Mouse (Mus musculus): Measurements from ENCODE around the gene Pgpep1l. TPM values are rescaled to one million over a fixed set of nuclear protein-coding genes. Genes with fewer than 3 reads are reported as not detected.
A peak's percentile ranks its signal among the peaks of the same experiment; 100 is the strongest.

Pgpep1l gene
- total and polyA plus RNA-seq, 2 experiments from 2014 or later, result 0.18 to 1.2 TPM

GRCm38 (mm10) chr7:68239220-68239827 is 24.7 kb downstream of the Pgpep1l start:
- TF ChIP-seq EP300 (IDR thresholded peaks at IDR 0.05; ENCODE audit: low read depth) (no peak), CTCF (IDR thresholded peaks at IDR 0.05; ENCODE audit: low read depth) (no peak)
- no peaks in the 10 kb centered on the region for H3K4me1 ChIP-seq (ENCODE audit: control insufficient read depth, insufficient read depth)
- no peak overlapping the region for H3K9ac ChIP-seq (replicated peaks; ENCODE audit: low read depth, low read length)
- DNase-seq (ENCODE audit: low spot score) (no peak), ATAC-seq (ENCODE audit: insufficient read depth, low read depth) (no peak)
- no peak overlapping the region for H3K4me2 ChIP-seq (ENCODE audit: low read depth, low read length)
- no peaks in the 10 kb centered on the region for H3K9me3 ChIP-seq (replicated peaks; ENCODE audit: control insufficient read depth, low read length)
- H3K27ac ChIP-seq (ENCODE audit: low read depth), result no peak overlapping the region
- WGBS, result 53% methylated on average over 11 of the region's 11 CpGs
- no peaks in the 10 kb centered on the region for H3K27me3 ChIP-seq (ENCODE audit: control insufficient read depth, insufficient read depth, low read length)
- no peaks in the 10 kb centered on the region for H3K36me3 ChIP-seq (replicated peaks; ENCODE audit: control insufficient read depth, insufficient read depth, low read length)
- no peak overlapping the region for H3K4me3 ChIP-seq (ENCODE audit: low read depth, low read length)

GRCm38 (mm10) chr7:68236817-68237216 is 27.2 kb downstream of the Pgpep1l start:
- ATAC-seq (ENCODE audit: insufficient read depth, low read depth) (no peak), DNase-seq (ENCODE audit: low spot score) (no peak)
- Histone ChIP-seq H3K4me3 (ENCODE audit: low read depth, low read length) (no peak overlapping the region), H3K4me2 (ENCODE audit: low read depth, low read length) (no peak overlapping the region), H3K9me3 (replicated peaks; ENCODE audit: control insufficient read depth, low read length) (no peaks in the 10 kb centered on the region), H3K9ac (replicated peaks; ENCODE audit: low read depth, low read length) (no peak overlapping the region), H3K36me3 (replicated peaks; ENCODE audit: control insufficient read depth, insufficient read depth, low read length) (no peaks in the 10 kb centered on the region), H3K4me1 (ENCODE audit: control insufficient read depth, insufficient read depth) (peaks cover 8% of the 10 kb centered on the region), H3K27me3 (ENCODE audit: control insufficient read depth, insufficient read depth, low read length) (no peaks in the 10 kb centered on the region), H3K27ac (ENCODE audit: low read depth) (no peak overlapping the region)
- WGBS, result 84% methylated on average over 8 of the region's 8 CpGs
- TF ChIP-seq CTCF (IDR thresholded peaks at IDR 0.05; ENCODE audit: low read depth) (no peak), EP300 (IDR thresholded peaks at IDR 0.05; ENCODE audit: low read depth) (no peak)

GRCm38 (mm10) chr7:68233619-68234223 is 30.3 kb downstream of the Pgpep1l start:
- peak overlapping the region; percentile 24; the same call in 1 of the 2 replicates for H3K4me2 ChIP-seq (ENCODE audit: low read depth, low read length)
- H3K9ac ChIP-seq (replicated peaks; ENCODE audit: low read depth, low read length), result no peak overlapping the region
- TF ChIP-seq CTCF (IDR thresholded peaks at IDR 0.05; ENCODE audit: low read depth) (no peak), EP300 (IDR thresholded peaks at IDR 0.05; ENCODE audit: low read depth) (peak; percentile 75; the same call in 1 of the 2 replicates)
- no peaks in the 10 kb centered on the region for H3K27me3 ChIP-seq (ENCODE audit: control insufficient read depth, insufficient read depth, low read length)
- H3K36me3 ChIP-seq (replicated peaks; ENCODE audit: control insufficient read depth, insufficient read depth, low read length), result peaks cover 22% of the 10 kb centered on the region
- H3K4me1 ChIP-seq (ENCODE audit: control insufficient read depth, insufficient read depth), result peaks cover 8% of the 10 kb centered on the region
- peak; percentile 70 for DNase-seq (ENCODE audit: low spot score)
- ATAC-seq (ENCODE audit: insufficient read depth, low read depth), result peak; percentile 86
- H3K9me3 ChIP-seq (replicated peaks; ENCODE audit: control insufficient read depth, low read length), result no peaks in the 10 kb centered on the region
- WGBS, result 18% methylated on average over 13 of the region's 13 CpGs
- no peak overlapping the region for H3K4me3 ChIP-seq (ENCODE audit: low read depth, low read length)
- H3K27ac ChIP-seq (ENCODE audit: low read depth), result no peak overlapping the region

- Histone ChIP-seq H3K9ac (replicated peaks; ENCODE audit: low read depth, low read length) (no peak overlapping the region), H3K9me3 (replicated peaks; ENCODE audit: control insufficient read depth, low read length) (no peaks in the 10 kb centered on the region), H3K36me3 (replicated peaks; ENCODE audit: control insufficient read depth, insufficient read depth, low read length) (peaks cover 25% of the 10 kb centered on the region), H3K27ac (ENCODE audit: low read depth) (no peak overlapping the region), H3K4me2 (ENCODE audit: low read depth, low read length) (no peak overlapping the region), H3K27me3 (ENCODE audit: control insufficient read depth, insufficient read depth, low read length) (no peaks in the 10 kb centered on the region), H3K4me1 (ENCODE audit: control insufficient read depth, insufficient read depth) (peaks cover 8% of the 10 kb centered on the region), H3K4me3 (ENCODE audit: low read depth, low read length) (no peak overlapping the region)
- DNase-seq (ENCODE audit: low spot score) (no peak), ATAC-seq (ENCODE audit: insufficient read depth, low read depth) (no peak)
- no peak for TF ChIP-seq CTCF (IDR thresholded peaks at IDR 0.05; ENCODE audit: low read depth)
- TF ChIP-seq EP300 (IDR thresholded peaks at IDR 0.05; ENCODE audit: low read depth), result no peak
- WGBS, result 91% methylated on average over 5 of the region's 5 CpGs
These were observed 31.5 kb downstream of the Pgpep1l start for GRCm38 (mm10) chr7:68232521-68232920.

GRCm38 (mm10) chr7:68230831-68231230 is 33.2 kb downstream of the Pgpep1l start:
- H3K27me3 ChIP-seq (ENCODE audit: control insufficient read depth, insufficient read depth, low read length), result no peaks in the 10 kb centered on the region
- DNase-seq (ENCODE audit: low spot score) (no peak), ATAC-seq (ENCODE audit: insufficient read depth, low read depth) (no peak)
- H3K36me3 ChIP-seq (replicated peaks; ENCODE audit: control insufficient read depth, insufficient read depth, low read length), result peaks cover 42% of the 10 kb centered on the region
- TF ChIP-seq EP300 (IDR thresholded peaks at IDR 0.05; ENCODE audit: low read depth), result no peak
- no peak for TF ChIP-seq CTCF (IDR thresholded peaks at IDR 0.05; ENCODE audit: low read depth)
- H3K4me2 ChIP-seq (ENCODE audit: low read depth, low read length), result no peak overlapping the region
- no peak overlapping the region for H3K9ac ChIP-seq (replicated peaks; ENCODE audit: low read depth, low read length)
- no peak overlapping the region for H3K27ac ChIP-seq (ENCODE audit: low read depth)
- H3K9me3 ChIP-seq (replicated peaks; ENCODE audit: control insufficient read depth, low read length), result no peaks in the 10 kb centered on the region
- 88% methylated on average over 9 of the region's 9 CpGs for WGBS
- peaks cover 8% of the 10 kb centered on the region for H3K4me1 ChIP-seq (ENCODE audit: control insufficient read depth, insufficient read depth)
- no peak overlapping the region for H3K4me3 ChIP-seq (ENCODE audit: low read depth, low read length)

All from heart, postnatal 0 days (tissue).